Mouse (Mus musculus) fibroblast of lung, adult 2 months (primary cell): ENCODE results near the gene 4931422A03Rik.

Source experiments
- DNase-seq: peaks from one replicate; pipeline ENCODE4 v3.0.0-alpha.2; 2011; ENCODE audit warnings: low read depth

Gene 4931422A03Rik

DNA sequence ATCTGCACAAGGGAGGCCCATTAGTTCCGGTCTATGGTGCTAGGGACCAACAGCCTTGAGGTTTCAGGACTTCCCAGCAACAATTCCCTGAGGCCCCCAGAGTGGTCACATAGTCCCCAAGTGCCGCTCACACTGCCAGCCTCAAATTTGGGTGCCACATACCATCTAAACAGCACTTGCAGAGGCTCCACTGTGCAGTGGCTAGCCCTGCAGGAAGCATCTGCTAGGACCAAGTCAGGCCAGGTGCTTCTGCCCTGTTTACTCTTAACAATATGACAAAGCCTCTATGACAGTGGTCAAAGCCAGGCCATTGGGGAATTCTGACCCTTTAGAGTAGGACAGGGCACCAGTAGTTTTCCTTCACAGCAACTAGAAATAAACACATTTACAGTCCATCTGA is 91.5 kb downstream of the 4931422A03Rik start:
- no peak for DNase-seq

DNA sequence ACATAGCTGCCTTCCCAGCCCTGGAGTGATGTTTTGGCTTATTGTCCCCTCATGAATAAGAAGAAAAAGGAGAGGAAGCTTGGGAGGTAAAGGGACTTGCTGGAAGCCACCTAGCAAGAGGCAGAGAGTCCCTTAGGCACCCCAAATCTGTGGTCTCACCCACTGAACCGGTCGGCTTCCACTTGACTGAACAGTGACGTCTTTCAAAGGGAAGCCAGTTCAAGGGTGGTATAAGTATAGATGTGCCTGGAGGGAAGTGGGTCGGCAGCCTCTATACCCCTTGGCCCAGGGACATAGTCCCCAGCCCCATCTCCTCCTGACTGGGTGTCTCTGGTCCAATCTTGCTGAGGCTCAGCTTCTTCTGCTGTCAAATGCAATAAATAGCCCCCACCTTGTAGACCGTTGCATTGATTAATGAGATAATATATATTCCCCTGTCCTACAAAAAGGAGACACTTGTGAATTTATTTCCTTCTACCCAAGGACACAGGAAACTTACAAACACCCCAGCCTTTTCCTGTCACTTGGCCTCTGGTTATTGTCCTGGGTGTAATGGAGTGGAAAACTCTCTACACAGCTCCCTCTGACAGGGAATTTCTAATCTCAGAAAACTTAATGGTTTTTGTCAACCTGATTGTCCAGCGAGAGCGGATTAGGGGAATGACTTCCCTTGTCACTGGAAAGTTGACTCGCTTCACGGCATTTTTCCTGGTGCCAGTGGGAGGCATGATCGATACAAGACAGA is 92.3 kb downstream of the 4931422A03Rik start:
- DNase-seq, result no peak

DNA sequence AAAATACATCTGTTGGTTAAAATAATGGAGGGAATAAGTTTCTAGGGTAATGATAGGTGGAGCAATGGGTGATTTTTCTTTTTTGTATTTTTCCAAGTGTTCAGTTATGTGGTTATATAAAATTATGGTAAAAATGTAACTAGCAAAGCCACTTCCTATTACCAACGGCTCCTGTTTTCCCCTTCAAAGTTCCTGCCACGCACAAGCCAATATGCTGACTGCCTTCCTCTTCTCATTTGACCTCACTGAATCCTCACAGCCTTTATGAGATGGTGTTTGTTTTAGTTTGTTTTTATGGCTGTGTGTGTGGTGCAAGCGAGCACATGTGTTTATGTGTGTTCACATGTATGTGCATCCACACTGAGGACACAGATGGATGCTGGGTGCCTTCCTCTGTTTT is 93.5 kb downstream of the 4931422A03Rik start:
- no peak for DNase-seq

DNA sequence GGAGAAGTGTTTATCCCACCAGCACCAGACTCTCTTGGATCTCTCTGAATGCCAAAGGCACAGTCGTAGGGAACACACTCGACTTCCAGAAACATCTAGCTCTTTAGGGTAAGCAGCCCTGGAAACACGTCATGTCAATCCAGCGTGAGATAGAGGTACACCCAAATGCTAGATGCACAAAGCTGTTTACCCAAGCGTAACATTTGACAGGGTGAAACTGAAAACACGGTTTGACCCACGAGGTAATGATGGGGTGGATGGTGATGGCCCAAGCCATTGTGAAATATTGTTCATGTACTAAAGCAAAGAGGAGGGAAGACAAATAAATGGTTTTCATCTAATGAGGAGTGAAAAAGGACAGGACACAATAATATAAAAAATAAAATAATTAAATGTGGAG is 93.9 kb downstream of the 4931422A03Rik start:
- DNase-seq, result no peak

DNA sequence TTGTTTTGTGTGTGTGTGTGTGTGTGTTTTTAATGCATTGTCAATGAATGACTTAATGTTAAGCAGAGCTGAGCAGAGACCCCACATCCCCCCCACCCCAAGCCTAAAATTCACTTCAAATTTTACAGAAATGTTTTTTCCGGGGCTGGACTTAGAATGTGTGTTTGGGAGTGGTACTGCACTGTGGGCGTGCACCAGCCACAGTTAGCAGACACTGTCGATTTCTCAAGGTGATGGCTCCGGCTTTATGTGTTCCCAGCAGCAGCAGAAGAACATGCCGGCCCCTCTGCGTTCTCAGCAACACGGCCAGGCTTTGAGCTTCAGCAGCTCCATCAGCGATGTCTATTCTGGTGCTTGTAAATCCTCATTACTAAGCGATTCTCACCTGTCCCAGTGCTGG is 95.7 kb downstream of the 4931422A03Rik start:
- no peak for DNase-seq

DNA sequence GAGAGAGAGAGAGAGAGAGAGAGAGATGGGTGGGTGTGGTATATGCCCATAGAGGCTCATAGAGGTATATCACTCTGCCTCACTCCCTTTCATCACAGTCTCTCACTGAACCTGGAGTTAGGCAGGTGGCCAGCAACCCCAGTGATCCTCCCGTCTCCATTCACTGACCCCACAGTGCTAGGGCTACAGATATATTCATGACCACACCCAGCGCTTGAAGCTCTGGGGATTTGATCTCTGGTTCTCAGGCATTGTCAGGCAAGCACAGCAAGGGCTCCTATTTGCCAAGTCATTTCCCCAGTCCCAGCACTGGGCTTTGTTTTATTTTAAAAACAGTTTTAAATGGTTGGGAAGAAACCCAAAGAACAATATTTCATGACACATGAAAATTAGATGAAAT is 96.1 kb downstream of the 4931422A03Rik start:
- DNase-seq, result no peak

DNA sequence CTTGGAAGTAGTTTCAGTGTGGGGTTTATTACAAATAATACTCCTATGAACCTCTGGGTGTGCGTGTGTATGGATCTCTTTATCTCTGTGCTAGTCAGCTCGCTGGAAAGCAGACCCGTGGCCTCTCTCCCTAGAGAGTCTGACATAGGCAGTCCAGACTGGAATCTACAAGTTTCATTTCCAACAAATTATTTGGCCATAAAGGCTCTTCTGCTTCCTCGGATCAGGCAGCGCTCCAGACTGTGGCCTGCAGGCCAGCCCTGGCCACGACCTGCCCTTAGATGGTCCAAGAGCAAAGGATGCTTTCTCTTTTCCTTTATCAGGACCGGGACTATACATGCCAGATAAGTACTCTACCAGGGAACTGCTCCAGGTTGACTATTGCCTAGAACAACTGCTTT is 96.7 kb downstream of the 4931422A03Rik start:
- DNase-seq, result no peak

DNA sequence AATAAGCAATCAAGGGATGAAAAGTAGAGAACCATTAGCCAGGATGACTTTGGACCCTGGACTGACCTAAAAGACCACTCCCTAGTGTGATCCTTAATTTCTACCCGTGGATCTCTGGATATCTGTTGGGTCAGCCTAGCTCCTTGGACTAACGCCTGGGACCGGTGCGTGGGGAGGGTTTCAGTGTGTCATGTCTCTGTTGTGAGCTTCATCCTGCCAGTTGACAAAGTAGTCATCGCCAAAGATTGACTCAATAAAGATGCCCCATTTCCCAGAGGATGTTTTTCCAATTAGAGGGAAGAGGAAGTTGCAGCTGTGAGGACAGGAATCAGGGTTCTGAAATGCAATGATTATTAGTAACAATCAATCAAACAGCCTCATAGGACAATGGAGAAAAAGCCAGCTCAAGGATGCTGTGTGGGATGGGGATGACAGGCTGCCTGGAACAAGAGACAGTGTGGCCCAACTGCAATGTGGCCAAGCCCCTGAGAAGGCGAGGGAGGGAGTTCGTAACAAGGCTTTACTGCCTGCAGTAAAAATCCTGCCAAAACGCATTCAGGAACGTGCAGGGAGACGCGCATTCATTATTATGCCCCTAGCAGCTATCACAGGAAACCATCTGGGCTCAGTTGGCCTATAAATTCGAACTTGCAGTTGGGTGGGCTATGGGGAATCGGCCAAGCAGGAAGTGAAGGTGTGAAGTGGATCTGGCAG is 97.7 kb downstream of the 4931422A03Rik start:
- DNase-seq, result no peak

DNA sequence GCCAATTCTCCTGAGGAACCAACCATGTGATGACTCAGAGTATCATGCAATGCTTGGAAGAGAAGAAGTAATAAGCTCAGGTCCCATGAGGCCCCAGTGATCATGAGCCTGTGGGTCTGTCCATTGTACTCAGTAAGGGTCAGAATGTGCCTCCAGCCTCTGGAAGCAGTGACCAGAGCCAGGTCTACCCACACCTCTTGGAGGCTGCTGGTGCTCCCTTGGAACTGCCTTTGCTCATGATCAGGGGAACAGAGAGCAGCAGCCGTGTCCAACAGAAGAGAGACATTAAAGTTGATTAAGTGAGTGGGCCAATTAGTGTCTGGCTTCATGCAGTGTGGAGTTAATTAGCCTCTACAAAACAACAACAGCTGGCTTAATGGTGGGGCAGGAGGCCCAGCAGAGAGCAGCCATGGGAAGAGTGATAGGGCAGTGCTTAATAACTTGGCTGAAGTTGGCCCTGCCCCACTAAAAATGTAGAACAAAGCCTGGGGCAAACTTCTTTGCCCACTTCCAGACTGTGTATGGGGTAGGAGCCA is 100.5 kb downstream of the 4931422A03Rik start:
- no peak for DNase-seq

DNA sequence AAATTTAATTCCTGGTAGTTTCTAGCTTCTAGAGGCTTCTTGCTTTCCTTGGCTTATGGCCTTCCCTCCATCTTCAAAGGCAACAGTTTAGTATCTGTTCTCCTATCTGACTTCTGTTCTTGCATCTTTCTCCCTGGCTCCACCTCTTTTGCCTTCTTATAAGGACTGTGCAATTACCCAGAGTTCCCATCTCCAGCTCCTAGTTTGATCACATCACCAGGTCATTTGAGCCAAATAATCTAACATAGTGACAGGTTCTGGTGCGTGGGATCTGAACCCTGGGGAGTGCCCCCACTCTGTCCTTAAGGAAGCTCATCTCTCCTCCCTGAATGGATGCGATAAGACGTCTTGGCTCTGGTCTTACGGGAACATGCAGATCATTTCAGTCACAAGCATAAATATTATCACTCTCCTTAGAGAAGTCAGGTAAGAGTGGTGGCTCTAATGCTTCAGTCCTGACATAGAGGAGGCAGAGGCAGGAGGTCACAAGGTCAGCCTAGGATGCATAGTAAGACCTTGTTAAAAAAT is 101.5 kb downstream of the 4931422A03Rik start:
- no peak for DNase-seq

DNA sequence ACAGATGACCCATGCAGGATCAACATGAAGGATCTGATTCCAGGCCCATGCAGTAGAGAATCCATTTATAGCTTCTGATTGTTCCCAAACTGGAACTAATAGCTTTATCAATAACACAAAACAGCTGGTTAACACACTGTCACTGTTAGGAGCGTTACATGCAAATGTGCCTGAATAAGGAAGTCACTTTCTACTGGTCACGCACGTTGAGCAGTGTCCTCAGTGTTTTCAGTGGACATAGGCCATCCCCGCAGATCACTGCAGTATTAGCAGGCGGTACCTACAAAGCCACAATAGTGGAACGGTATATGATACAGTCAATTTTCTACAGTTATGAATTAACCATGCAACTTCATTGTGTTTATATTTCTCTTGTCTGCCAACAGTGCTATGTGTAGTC is 108.7 kb downstream of the 4931422A03Rik start:
- no peak for DNase-seq

DNA sequence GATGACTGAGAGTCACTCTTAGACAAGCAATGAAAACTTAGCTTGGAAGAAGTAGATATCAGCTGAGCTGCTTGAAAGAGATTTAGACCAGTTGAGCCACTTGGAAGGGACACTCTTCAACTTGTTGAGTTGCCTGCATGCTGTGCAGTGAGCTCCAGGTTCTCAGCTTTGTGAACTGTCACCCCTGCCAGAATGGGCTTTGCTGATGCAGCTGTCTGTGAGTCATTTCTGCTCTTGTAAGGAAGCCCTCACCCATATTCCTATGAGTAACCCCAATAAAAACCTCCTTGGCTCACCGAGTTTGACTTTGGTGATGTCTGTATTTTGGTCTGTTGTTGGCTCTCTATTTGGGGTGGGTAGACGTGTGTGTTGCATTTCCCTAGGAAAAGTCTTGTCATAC is 109.8 kb downstream of the 4931422A03Rik start:
- no peak for DNase-seq

DNA sequence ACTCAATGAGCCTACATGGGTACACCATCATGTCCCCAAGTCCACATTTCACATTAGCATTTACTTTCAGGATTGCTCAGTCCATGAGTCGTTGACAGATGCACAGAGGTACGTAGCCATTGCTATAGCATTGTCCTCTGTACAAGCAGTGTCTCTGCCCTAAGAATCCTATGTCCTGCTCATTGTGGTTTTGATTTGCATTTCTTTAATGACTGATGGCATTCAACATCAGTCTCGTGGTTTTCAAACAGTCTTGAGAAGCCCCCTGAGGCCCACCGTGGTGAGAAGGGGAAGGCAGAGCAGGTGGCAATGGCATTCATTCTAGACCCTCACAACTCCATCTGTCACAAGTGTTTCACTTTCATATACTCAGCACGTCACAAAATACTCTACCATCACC is 110.8 kb downstream of the 4931422A03Rik start:
- DNase-seq, result no peak
